In genomic region chr17:40872626-40873025, GRCm38 (mm10) we compare ENCODE assay signal across 25 mouse cellular contexts. TPM values are rescaled to one million over a fixed set of nuclear protein-coding genes. Genes with fewer than 3 reads are reported as not detected.
"Had no signal": no experiment of that assay in that cellular context is flagged by ENCODE, and none has a peak within 500 bp of the region (broad histone marks: within the 10 kb centered on the region; RNA-seq: fewer than 3 reads in every experiment).

No protein-coding gene starts in this region.

- H3K9ac ChIP-seq: liver, embryonic 15.5 days; liver, postnatal 0 days; lung, embryonic 15.5 days; midbrain, embryonic 12.5 days; neural tube, embryonic 12.5 days; stomach, embryonic 15.5 days had no signal

- ATAC-seq: liver, postnatal 0 days; lung, postnatal 0 days; midbrain, embryonic 16.5 days had no signal

- H3K9me3 ChIP-seq: liver, embryonic 15.5 days; lung, embryonic 15.5 days; megakaryocyte, embryonic 14.5 days; midbrain, embryonic 12.5 days; neural tube, embryonic 12.5 days; stomach, embryonic 15.5 days had no signal

- DNase-seq: liver, postnatal 0 days; lung, adult 2 months; lung, postnatal 14 days; lung, postnatal 36 days; midbrain, embryonic 14.5 days; right cerebral cortex, postnatal 14 days; thymus, adult 2 months; thymus, postnatal 25 days; thymus, postnatal 4 days had no signal

- H3K27me3 ChIP-seq: liver, embryonic 15.5 days; lung, embryonic 15.5 days; megakaryocyte, embryonic 14.5 days; midbrain, embryonic 12.5 days; neural tube, embryonic 12.5 days; stomach, embryonic 15.5 days had no signal

- H3K27ac ChIP-seq: liver, embryonic 15.5 days; lung, embryonic 15.5 days; macrophage; midbrain, embryonic 12.5 days; neural tube, embryonic 12.5 days; stomach, embryonic 15.5 days; stomach, postnatal 0 days had no signal

- H3K4me2 ChIP-seq: liver, embryonic 15.5 days; lung, embryonic 15.5 days; midbrain, embryonic 12.5 days; neural tube, embryonic 12.5 days; stomach, embryonic 15.5 days had no signal

- H3K4me1 ChIP-seq: lung, embryonic 15.5 days; midbrain, embryonic 12.5 days; neural tube, embryonic 12.5 days; stomach, embryonic 15.5 days had no signal

- H3K4me3 ChIP-seq: liver, embryonic 15.5 days; lung, embryonic 15.5 days; megakaryocyte, embryonic 14.5 days; midbrain, embryonic 12.5 days; neural tube, embryonic 12.5 days; stomach, embryonic 15.5 days had no signal

- H3K36me3 ChIP-seq: liver, embryonic 15.5 days; lung, embryonic 15.5 days; midbrain, embryonic 12.5 days; neural tube, embryonic 12.5 days; stomach, embryonic 15.5 days had no signal

RNA-seq across cellular contexts. Expression of gene 9130008F23Rik, which starts 7.7 kb away (rescaled TPM):
- total RNA-seq: neutrophil, adult 5-6 weeks had no signal

RNA-seq across cellular contexts. Expression of gene Glyatl3, which starts 41.5 kb away (rescaled TPM):
- total RNA-seq: megakaryocyte progenitor cell, adult 5-6 weeks; monocyte, adult 5-6 weeks; neutrophil, adult 5-6 weeks had no signal
- polyA plus RNA-seq: liver, embryonic 15.5 days; liver, postnatal 0 days; lung, adult 2 months; lung, embryonic 15.5 days; lung, postnatal 0 days; macrophage; midbrain, embryonic 12.5 days; midbrain, embryonic 14.5 days; midbrain, embryonic 16.5 days; neural tube, embryonic 12.5 days; neural tube, embryonic 14.5 days; spleen, adult 2 months; stomach, embryonic 15.5 days; stomach, postnatal 0 days; urinary bladder, adult 2 months had no signal
